Mouse (Mus musculus): ENCODE data around the gene Pou5f1. TPM values are rescaled to one million over a fixed set of nuclear protein-coding genes. Genes with fewer than 3 reads are reported as not detected.
A peak's percentile ranks its signal among the peaks of the same experiment; 100 is the strongest.

Pou5f1 gene
- polyA plus RNA-seq, 1 experiment from 2014 or later = not detected

DNA sequence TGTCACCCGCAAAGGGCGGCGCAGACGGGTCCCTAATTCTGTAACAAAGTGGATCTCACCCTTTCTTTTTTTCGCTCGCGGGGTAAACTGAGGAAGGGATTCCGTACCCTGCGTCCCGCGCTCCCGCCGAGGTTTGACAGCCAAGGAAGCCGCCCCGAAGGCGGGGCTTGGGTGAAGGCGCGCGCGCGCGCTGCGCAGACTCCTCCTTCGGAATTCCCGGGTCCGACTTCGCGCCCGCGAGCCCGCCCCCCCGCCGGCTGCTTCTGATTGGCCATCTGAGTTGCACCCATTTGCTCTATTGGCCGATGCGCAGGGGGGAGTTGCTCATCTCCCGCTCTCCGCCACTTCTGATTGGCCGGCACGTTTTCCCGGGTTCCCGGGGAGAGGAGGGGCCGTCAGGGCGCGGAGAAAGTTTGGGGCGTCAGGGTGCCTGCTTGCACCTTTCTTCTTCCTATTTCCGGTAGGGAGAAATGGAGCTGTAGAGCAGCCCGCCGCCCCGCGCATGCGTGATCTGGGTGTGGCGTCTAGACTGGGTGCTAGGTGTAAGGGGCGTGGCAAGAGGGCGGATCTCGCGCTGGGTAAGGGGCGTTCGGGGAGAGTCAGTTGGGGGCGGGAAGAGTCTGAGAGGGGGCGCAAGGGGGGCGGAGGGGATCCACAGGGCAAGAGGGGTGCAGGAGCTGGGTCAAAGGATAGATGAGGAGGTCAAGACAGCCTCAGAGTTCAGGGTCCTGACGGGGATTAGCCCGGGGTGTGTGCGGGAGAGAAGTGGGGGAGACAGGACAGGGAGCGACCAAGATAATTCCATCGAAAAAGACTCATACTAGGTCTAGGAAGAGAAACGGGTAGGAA, 11.1 kb downstream of the Pou5f1 start, which contains the start of the genes Tcf19 and Cchcr1:
Tcf19 (minus strand) TSS at position 173 of the 849 bp plus-strand sequence.
Cchcr1 (plus strand) TSS at position 449 of the 849 bp plus-strand sequence.
- Histone ChIP-seq H3K4me3 (ENCODE audit: low read depth, low read length) (peak within 1 kb of the TSS; percentile 70), H3K9ac (ENCODE audit: low read depth, low read length) (peak within 1 kb of the TSS; percentile 74), H3K4me2 (peak within 1 kb of the TSS; percentile 90), H3K27ac (ENCODE audit: low read depth, low read length) (peak within 1 kb of the TSS; percentile 41; the same call in 1 of the 2 replicates), H3K36me3 (ENCODE audit: control insufficient read depth, insufficient read depth, low read length) (no peaks in the 10 kb centered on the region; the same call in 1 of the 2 replicates), H3K9me3 (replicated peaks; ENCODE audit: control insufficient read depth, low read length) (no peaks in the 10 kb centered on the region), H3K27me3 (ENCODE audit: control insufficient read depth, insufficient read depth, low read length) (no peaks in the 10 kb centered on the region), H3K4me1 (ENCODE audit: control insufficient read depth, insufficient read depth, low read length) (peaks cover 18% of the 10 kb centered on the region)
- under 1% methylated on average over 67 of the region's 67 CpGs for WGBS (ENCODE audit: insufficient replicate concordance)
- peak; percentile 91 for ATAC-seq (replicated peaks; ENCODE audit: insufficient number of reproducible peaks, low FRiP score, low TSS enrichment)

DNA sequence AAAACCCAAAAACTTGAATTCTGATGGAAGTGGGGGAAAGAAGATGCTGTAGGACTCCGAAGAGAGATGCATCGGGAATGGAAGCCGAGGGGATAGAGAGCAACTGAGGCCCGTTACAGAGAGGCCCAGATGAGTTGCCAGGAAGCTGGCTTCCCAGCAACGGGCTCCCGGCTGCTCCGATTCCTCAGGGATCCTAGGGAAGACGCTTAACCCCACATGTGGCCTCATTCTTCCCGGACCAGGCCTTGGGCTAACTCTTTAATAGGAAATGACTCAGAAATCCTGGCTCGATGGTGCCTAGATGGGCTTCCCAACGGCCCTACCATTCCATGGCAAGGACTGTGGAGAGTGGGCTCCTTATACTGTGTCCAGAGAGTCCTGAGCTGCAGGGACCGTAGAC, 11.7 kb downstream of the Pou5f1 start:
- peak overlapping the region; percentile 70 for H3K4me3 ChIP-seq (ENCODE audit: low read depth, low read length)
- peaks cover 18% of the 10 kb centered on the region for H3K4me1 ChIP-seq (ENCODE audit: control insufficient read depth, insufficient read depth, low read length)
- WGBS (ENCODE audit: insufficient replicate concordance) = 11% methylated on average over 12 of the region's 12 CpGs
- peak overlapping the region; percentile 90 for H3K4me2 ChIP-seq
- peak overlapping the region; percentile 41; the same call in 1 of the 2 replicates for H3K27ac ChIP-seq (ENCODE audit: low read depth, low read length)
- H3K36me3 ChIP-seq (ENCODE audit: control insufficient read depth, insufficient read depth, low read length) = no peaks in the 10 kb centered on the region; the same call in 1 of the 2 replicates
- H3K27me3 ChIP-seq (ENCODE audit: control insufficient read depth, insufficient read depth, low read length) = no peaks in the 10 kb centered on the region
- no peaks in the 10 kb centered on the region for H3K9me3 ChIP-seq (replicated peaks; ENCODE audit: control insufficient read depth, low read length)
- H3K9ac ChIP-seq (ENCODE audit: low read depth, low read length) = peak overlapping the region; percentile 74
- no peak for ATAC-seq (replicated peaks; ENCODE audit: insufficient number of reproducible peaks, low FRiP score, low TSS enrichment)

DNA sequence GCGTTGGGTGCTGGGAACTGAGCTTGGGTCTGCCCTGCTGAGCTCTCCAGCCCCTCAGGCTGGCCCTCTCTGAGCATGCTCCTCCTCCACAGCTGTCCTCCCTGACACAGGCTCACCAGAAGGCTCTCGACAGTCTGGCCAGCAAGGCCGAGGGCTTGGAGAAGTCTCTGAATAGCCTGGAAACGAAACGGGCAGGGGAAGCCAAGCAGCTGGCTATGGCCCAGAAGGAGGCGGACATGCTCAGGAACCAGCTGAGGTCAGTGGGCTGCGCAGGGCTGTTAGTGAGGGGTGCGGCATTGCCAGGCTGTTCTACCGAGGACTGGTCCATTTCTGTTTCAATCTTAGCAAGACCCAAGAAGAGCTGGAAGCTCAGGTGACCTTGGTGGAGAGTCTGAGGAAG, 18.5 kb downstream of the Pou5f1 start:
- WGBS (ENCODE audit: insufficient replicate concordance) = 86% methylated on average over 9 of the region's 9 CpGs
- H3K4me2 ChIP-seq = no peak overlapping the region
- no peak overlapping the region for H3K4me3 ChIP-seq (ENCODE audit: low read depth, low read length)
- no peak for ATAC-seq (replicated peaks; ENCODE audit: insufficient number of reproducible peaks, low FRiP score, low TSS enrichment)
- H3K4me1 ChIP-seq (ENCODE audit: control insufficient read depth, insufficient read depth, low read length) = no peaks in the 10 kb centered on the region
- H3K9ac ChIP-seq (ENCODE audit: low read depth, low read length) = no peak overlapping the region
- H3K9me3 ChIP-seq (replicated peaks; ENCODE audit: control insufficient read depth, low read length) = no peaks in the 10 kb centered on the region
- no peak overlapping the region for H3K27ac ChIP-seq (ENCODE audit: low read depth, low read length)
- no peaks in the 10 kb centered on the region for H3K27me3 ChIP-seq (ENCODE audit: control insufficient read depth, insufficient read depth, low read length)
- peaks cover 7% of the 10 kb centered on the region for H3K36me3 ChIP-seq (ENCODE audit: control insufficient read depth, insufficient read depth, low read length)

DNA sequence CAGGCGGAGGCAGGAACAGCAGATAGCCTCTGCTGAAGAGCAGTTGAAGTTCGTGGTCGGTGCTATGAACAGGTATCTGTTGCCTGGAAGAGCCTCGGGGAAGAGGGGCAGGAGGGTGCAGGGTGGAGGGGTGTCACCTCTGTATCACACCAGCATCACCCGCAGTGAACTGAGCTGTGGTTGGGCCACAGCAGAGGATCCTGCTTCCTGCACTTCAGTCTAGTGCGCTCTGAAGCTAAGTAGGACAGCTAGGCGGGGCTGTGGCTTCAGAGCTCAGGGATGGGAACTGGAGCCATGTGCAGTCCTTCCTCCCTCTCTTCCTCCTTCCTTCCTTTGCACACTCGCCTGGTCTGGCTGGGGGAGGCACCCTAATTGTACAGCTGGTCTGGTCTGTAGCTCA, 20.8 kb downstream of the Pou5f1 start:
- no peak overlapping the region for H3K4me3 ChIP-seq (ENCODE audit: low read depth, low read length)
- H3K9ac ChIP-seq (ENCODE audit: low read depth, low read length) = no peak overlapping the region
- 70% methylated on average over 8 of the region's 8 CpGs for WGBS (ENCODE audit: insufficient replicate concordance)
- no peaks in the 10 kb centered on the region for H3K27me3 ChIP-seq (ENCODE audit: control insufficient read depth, insufficient read depth, low read length)
- ATAC-seq (replicated peaks; ENCODE audit: insufficient number of reproducible peaks, low FRiP score, low TSS enrichment) = no peak
- H3K4me1 ChIP-seq (ENCODE audit: control insufficient read depth, insufficient read depth, low read length) = no peaks in the 10 kb centered on the region
- no peaks in the 10 kb centered on the region for H3K9me3 ChIP-seq (replicated peaks; ENCODE audit: control insufficient read depth, low read length)
- peaks cover 9% of the 10 kb centered on the region for H3K36me3 ChIP-seq (ENCODE audit: control insufficient read depth, insufficient read depth, low read length)
- no peak overlapping the region for H3K4me2 ChIP-seq
- H3K27ac ChIP-seq (ENCODE audit: low read depth, low read length) = no peak overlapping the region

GRCm38 (mm10) chr17:35532360-35532759, 26.5 kb downstream of the Pou5f1 start:
- H3K9ac ChIP-seq (ENCODE audit: low read depth, low read length) = no peak overlapping the region
- 2% methylated on average over 3 of the region's 3 CpGs for whole genome bisulfite sequencing (ENCODE audit: insufficient replicate concordance)
- no peak for ATAC-seq (replicated peaks; ENCODE audit: insufficient number of reproducible peaks, low FRiP score, low TSS enrichment)
- H3K9me3 ChIP-seq (replicated peaks; ENCODE audit: control insufficient read depth, low read length) = no peaks in the 10 kb centered on the region
- no peak overlapping the region for H3K4me2 ChIP-seq
- H3K4me3 ChIP-seq (ENCODE audit: low read depth, low read length) = no peak overlapping the region
- peaks cover 5% of the 10 kb centered on the region for H3K36me3 ChIP-seq (ENCODE audit: control insufficient read depth, insufficient read depth, low read length)
- H3K4me1 ChIP-seq (ENCODE audit: control insufficient read depth, insufficient read depth, low read length) = peaks cover 2% of the 10 kb centered on the region; the same call in 1 of the 2 replicates
- no peak overlapping the region for H3K27ac ChIP-seq (ENCODE audit: low read depth, low read length)
- H3K27me3 ChIP-seq (ENCODE audit: control insufficient read depth, insufficient read depth, low read length) = peaks cover 4% of the 10 kb centered on the region

DNA sequence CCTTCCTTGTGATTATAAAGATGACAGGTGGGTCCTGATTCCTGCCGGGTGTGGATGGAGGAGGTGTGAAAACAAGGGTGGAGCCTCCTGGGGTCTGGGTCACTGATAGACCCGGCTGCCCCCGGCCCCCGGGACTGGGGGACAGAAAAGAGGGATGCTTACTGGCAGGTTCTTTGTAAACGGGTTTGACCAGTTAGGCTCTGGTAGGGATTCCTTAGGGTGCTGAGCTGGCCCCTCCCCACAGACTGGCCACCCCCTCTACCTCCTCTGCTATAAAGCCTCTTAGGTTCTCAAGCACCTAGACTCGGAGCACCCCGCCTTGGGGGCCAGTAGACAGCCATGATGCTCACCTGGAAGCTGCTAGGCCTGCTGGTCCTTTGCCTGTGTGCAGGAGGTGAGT, 27.1 kb downstream of the Pou5f1 start, which contains the start of gene Psors1c2:
Psors1c2 (plus strand) TSS at position 301 of the 400 bp plus-strand sequence.
- ATAC-seq (replicated peaks; ENCODE audit: insufficient number of reproducible peaks, low FRiP score, low TSS enrichment) = no peak
- Histone ChIP-seq H3K4me3 (ENCODE audit: low read depth, low read length) (no peak within 1 kb of the TSS), H3K27me3 (ENCODE audit: control insufficient read depth, insufficient read depth, low read length) (peaks cover 4% of the 10 kb centered on the region), H3K4me1 (ENCODE audit: control insufficient read depth, insufficient read depth, low read length) (peaks cover 2% of the 10 kb centered on the region; the same call in 1 of the 2 replicates), H3K4me2 (no peak within 1 kb of the TSS; the same call in 1 of the 2 replicates), H3K9me3 (replicated peaks; ENCODE audit: control insufficient read depth, low read length) (no peaks in the 10 kb centered on the region), H3K9ac (ENCODE audit: low read depth, low read length) (no peak within 1 kb of the TSS), H3K27ac (ENCODE audit: low read depth, low read length) (no peak within 1 kb of the TSS), H3K36me3 (ENCODE audit: control insufficient read depth, insufficient read depth, low read length) (peaks cover 5% of the 10 kb centered on the region)
- 21% methylated on average over 7 of the region's 7 CpGs for WGBS (ENCODE audit: insufficient replicate concordance)

DNA sequence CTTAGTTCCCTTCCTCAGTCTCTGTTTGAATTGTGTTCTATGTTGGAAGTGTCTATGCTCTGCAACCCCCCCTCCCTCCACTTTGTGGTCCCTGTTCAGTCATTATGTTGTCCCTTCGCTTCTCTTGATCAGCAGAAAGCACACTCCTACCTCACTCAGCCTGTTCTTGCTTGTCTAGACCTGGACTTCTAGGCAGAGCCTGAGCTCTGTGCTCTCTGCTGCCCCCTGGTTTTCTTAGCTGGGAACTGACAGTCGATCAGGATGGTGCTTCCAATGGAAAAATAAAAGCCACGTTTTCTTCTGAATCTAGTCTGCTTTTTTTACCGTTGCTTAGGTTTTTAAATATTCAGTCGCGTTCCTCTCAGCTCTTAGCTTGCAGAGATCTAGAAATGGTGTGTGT, 28.5 kb downstream of the Pou5f1 start:
- ATAC-seq (replicated peaks; ENCODE audit: insufficient number of reproducible peaks, low FRiP score, low TSS enrichment) = no peak; the same call in 1 of the 2 replicates
- Histone ChIP-seq H3K36me3 (ENCODE audit: control insufficient read depth, insufficient read depth, low read length) (peaks cover 2% of the 10 kb centered on the region; the same call in 1 of the 2 replicates), H3K4me2 (no peak overlapping the region), H3K9ac (ENCODE audit: low read depth, low read length) (no peak overlapping the region), H3K9me3 (replicated peaks; ENCODE audit: control insufficient read depth, low read length) (no peaks in the 10 kb centered on the region), H3K4me3 (ENCODE audit: low read depth, low read length) (no peak overlapping the region), H3K27ac (ENCODE audit: low read depth, low read length) (no peak overlapping the region), H3K4me1 (ENCODE audit: control insufficient read depth, insufficient read depth, low read length) (peaks cover 2% of the 10 kb centered on the region; the same call in 1 of the 2 replicates), H3K27me3 (ENCODE audit: control insufficient read depth, insufficient read depth, low read length) (peaks cover 4% of the 10 kb centered on the region)
- 12% methylated on average over 6 of the region's 6 CpGs for WGBS (ENCODE audit: insufficient replicate concordance)

DNA sequence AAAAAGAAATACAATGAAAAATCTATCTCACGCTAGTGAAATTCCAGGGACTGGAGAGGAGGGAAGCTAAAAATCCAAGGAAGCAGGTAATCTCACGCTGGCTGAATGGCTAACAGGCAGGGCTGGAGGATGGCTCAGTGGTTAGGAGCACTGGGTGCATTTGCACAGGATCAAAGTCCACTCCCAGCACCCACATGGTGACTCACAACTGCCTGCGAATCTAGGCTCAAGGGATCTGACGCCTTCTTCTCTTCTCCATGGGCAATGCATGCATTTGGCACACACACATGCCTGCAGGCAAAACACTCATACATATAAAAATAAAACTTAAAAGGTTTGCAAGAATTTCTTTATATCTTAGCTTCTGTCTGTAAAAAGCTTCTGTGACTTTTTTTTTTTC, 31.6 kb downstream of the Pou5f1 start:
- Histone ChIP-seq H3K4me1 (ENCODE audit: control insufficient read depth, insufficient read depth, low read length) (peaks cover under 1% of the 10 kb centered on the region; the same call in 1 of the 2 replicates), H3K4me2 (no peak overlapping the region), H3K9ac (ENCODE audit: low read depth, low read length) (no peak overlapping the region), H3K4me3 (ENCODE audit: low read depth, low read length) (no peak overlapping the region), H3K9me3 (replicated peaks; ENCODE audit: control insufficient read depth, low read length) (no peaks in the 10 kb centered on the region), H3K27ac (ENCODE audit: low read depth, low read length) (no peak overlapping the region), H3K36me3 (ENCODE audit: control insufficient read depth, insufficient read depth, low read length) (no peaks in the 10 kb centered on the region), H3K27me3 (ENCODE audit: control insufficient read depth, insufficient read depth, low read length) (peaks cover 4% of the 10 kb centered on the region)
- ATAC-seq (replicated peaks; ENCODE audit: insufficient number of reproducible peaks, low FRiP score, low TSS enrichment) = no peak
- WGBS (ENCODE audit: insufficient replicate concordance) = 76% methylated on average over 4 of the region's 4 CpGs
